Mouse (Mus musculus): ENCODE results near the gene Msi2.

Gene Msi2

DNA sequence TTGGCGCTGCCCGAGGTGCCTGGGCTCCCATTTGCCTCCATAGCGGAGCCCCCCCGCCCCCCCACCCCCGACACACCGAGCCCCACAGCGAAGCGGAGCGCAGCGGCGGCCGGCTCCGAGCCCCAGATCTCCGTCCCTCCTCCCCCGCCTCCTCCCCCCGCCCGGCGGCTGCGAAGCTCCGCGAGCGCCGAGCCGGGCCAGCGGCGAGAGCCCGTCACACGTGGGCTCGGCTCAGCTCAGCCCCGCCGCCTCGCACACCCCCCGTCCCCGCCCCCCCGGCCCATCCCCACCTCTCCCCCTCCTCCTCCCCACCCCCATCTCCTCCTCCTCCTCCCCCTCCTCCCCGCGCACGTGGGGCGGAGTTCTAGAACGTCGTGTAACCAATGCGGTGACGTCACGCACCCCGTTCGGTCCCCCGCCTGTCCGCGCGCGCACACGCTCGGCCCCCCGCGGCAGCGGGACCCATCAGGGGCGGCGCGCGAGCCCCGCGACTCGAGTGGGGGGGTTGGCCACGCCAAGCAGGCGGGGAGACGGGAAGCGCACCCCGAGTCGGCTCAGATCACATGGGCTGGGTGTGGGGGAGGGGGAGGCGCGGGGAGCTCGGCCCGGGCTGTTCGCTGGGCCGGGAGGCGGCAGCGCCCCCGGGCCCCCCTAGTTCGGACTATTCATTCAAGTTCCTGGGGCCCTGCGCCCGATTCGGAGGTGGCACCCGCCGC lies at the start of gene Msi2:
Msi2 (minus strand) TSS at position 464 of the 716 bp plus-strand sequence.
- DNase-seq = peak; percentile 97 to 98

DNA sequence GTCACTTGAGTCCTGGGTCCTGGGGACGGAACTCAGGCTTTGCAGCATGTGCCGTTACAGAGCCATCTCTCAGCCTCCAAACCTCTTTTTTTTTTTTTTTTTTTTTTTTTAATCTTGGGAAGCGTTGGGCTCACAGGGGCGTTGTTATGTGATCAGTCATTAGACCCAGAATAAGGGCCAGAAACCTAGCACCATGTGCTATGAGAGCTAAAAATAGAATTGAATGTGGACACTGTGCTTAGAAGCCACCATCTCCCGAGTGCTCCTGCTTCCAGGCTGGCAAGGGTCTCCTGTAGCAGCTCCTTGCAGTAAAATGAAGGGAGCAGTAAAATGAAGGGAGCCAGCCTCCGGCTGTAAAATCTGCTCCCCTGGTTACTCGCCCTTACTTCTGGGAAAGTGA lies 47.3 kb upstream of the Msi2 start:
- peak; percentile 18 to 30 for DNase-seq

DNA sequence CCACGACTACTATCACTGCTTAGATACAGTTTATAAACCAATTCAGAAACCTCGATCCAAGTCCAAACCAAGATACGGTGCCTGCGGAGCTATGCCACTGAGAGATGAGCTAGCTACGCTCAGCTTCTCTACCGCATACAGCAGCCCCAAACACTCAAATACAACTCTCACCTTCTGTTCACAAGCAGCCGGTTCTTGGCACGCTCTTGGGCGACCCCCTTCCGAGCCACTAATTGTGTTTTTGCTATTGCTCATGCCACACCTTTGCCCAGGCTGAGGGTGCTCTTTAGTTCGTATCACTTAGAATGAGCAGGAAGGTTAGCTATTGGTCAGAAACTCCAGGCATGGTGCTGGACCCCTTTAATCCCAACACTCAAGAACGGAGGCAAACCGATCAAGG lies 45.1 kb upstream of the Msi2 start:
- peak; percentile 57 to 68 for DNase-seq

DNA sequence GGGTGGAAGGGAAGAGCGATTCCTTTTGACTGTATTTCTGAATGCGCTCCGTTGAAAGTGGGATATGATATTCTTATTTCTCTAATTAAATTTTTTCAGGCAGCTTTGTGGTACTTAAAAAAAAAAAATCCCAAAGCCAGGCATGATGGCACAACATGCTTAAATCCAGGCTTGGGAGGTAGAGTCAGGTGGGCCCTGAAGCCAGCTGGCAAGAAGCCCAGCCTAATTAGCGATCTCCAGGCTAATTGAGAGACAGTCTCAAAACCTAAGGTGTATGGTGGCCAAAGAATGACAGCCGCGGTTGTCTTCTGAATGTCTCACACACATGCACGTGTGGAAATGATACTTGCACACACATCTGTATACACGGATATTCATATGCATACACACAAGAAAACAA lies 41.2 kb upstream of the Msi2 start:
- DNase-seq = peak; percentile 64 to 72

DNA sequence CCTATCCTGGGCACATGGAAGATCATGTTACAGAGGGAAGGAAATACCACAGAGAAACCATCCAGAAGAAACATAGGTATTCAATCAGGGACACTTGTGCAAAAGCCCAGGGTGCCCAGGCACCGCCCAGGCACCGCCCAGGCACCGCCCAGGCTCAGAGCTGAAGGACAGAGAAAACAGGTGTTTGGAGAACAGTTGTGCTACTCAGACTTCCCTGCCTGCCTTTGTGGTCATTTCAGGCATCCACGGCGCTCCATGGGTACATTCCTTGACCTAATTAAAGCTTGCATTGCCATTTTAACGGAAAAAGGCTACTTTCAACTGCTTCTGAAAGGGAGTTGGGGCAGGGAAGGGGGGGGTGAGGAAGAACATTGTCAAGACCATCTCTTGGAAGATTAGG lies 40.1 kb upstream of the Msi2 start:
- no peak for DNase-seq

DNA sequence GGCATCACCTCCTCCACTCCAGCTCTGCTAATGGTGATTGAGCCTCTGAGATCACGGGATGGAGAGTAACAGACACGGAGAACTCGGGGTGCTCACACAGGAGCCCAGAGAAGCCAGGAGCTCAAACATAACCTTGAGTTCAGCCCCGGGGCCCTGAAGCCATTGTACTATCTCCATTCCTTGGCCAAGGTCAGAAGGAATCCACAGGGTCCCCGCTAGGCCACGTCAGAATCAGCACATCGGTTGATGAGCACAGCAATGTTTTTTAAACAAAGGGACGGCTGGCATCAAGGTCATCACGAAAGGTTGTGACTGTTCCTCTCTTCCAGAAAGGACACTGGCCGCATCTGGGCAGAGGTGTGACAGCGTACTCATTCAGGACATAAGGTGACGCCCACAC lies 27.0 kb upstream of the Msi2 start:
- DNase-seq = no peak

DNA sequence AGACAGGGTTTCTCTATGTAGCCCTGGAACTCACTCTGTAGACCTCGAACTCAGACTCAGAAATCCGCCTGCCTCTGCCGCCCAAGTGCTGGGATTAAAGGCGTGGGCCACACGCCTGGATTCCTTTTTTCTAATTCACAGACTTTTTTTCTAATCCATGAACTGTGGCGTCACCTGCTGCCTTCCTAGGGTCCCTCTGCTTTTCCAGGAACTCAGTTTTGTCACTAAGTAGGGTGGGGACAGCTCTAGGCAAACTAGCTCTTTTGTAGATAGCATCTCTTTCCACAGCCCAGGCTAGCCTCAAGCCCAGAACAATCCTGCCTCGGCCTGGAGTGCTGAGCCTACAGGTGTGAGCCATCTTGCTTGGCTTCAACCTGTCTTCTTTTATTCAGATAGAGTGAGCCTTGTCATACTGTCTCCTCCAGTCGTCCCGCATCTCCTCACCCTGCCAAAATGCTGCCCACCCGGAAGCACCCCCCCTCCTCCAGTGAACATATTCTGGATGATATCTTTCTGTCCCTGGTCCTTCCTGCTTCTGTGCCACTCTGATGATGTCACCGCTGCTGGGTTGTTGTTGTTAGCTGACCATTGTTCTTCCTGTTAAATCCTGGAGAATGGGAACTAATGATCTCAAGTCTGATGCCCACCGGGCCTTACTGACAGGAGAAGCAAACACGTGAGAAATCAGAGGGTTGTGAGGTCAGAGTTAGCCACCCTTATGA lies 21.4 kb upstream of the Msi2 start:
- DNase-seq = no peak

DNA sequence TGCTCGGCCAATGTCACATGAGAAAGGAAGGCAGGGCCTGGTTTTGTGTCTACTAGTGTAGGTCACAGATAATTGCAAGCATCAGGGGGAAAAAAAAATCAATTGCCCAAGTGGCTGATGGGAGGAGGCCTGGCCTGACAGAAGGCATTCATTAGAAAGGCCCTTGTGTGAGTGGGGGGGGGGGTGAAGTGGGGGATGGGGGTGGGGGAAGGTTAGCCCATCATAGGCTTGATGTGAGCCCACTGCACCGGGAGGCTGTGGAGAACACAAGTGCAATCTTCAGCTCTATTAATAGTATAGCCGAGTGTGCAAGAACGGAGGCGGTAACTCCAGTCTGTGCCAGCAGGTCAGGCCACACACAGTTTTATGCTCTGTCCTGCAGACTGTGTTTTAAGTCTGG lies 11.1 kb upstream of the Msi2 start:
- no peak for DNase-seq

DNA sequence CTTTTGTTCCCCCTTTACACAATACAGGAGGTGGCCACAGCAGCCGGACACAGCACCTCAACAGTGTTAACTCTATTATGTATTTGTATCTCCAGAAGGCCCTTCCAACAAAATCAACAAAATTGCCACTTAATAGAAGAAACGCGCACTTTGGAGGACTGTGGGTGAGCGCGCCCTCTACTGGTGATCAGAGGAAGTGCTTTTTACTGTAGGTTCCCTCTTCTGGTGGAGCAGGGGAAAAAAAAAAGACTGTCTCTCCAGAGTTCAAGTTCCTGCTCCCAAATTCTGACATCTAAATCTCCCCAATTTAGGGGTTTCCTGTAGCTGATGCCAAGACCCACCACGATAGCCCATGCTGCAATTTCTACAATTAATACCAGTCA lies 10.2 kb upstream of the Msi2 start:
- DNase-seq = peak; percentile 89 to 90

DNA sequence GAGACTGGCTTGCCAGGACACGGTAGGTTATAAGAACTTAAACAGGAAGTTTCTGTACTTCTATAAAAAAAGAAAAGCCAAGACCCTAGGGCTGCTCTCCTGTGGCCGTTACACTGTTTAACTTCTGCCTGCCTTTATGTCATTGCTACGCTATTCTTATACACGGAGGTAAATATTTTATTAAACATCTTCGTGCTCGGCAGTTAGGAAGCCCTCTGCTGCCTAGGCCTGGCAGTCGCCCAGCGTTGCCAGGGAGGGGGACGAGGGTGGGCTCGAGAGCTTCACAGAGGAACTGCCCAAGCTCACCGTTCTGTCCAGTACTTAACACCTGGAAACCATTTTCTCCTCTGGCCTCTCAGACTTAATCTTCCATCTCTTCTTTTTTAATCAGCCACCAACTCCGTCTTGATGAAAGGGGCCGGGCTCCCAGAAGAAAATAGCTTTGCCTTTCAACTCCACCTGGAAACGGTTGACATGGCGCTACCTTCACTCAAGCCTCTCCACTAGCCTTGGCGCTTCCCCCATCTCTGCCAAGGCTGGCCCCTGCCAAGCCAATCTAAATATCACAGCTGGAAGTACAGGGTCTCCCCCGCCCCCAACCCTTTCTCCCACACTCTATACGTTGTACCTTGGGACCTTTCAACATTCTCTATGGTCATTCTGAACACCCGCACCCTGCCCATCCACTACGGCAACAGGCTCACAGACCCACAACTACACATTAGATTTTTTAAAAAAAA lies 9.6 kb upstream of the Msi2 start:
- peak; percentile 44 to 45 for DNase-seq

DNA sequence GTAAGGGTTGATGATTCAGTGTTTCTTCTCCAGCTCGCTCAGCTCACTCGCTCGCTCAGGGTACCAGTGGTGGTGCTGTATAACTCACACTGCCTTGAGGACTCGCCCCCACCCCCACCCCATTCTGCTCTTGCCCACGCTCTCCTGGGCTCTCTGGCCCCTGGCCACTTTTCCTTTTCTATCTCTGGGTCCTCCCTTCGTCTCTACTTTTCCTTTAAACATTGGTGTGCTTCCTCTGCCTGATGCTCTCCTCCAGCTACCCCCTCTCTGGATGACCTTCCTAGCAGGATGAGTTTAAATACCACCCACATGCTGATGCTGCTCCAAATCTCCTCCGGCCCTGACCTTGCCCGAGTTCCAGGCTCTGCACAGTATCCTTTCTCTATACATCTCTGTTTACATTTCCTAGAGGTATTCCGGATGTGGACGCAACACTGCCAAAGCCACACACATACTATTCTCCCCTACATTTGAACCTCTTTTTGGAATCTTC lies 2.9 kb upstream of the Msi2 start:
- DNase-seq = no peak

DNA sequence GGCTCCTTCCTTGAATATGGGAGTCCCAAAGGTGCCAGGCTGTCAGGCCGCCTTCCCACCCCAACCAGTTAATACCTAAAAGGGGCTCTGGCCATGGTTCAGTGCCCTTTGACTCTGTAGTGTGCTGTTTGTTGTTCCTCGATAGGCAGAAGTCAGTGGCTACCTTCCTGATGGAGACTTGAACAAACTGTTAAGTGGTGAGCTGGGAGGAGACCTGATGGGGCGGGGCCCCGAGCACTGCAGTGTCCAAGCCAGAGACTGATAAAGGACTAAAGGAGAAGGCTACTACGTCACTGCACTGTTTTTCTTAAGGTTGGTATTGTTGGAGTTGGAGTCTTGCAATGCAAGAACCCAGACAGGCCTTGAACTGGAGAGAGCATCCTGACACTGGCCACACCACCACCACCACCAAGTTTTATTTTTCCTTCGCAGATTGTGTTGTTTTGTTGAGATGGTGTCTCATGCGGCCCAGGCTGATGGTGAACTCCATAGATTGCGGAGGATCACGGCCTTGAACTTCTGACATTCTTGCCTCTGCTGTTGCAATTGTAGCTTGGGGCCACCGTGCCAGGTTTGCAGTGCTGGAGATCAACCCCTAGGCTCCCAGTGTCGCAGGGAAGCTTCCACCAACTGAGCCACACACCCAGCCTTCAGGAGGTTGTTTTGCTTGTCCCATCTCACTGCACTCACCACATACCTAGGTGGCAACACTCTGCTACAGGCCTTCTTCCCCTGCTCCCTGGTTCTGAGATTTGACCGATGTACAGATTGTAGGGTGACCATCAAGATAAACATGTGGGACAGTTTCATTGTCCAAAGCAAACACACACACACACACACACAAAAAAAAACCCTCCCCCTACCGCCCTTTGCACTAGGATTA lies 2.2 kb upstream of the Msi2 start:
- no peak for DNase-seq

DNA sequence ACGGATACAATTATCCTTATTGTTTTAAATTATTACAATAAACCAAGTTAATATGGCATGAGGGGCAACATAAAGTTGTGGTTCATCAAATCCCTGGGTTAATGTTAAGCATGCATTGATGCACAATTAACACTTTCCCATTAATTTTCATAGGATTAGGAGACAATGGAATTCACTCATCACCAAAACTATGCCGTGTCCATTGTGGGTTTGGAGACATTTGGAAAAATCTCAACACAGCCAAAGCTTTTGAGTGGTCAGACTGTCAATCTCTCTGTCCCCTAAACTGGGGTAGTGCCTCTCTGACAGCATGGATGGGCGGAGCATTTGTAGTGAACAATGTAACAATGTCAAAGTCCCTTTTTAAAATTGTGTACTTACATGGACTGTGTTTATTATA lies 1.3 kb upstream of the Msi2 start:
- no peak for DNase-seq

DNA sequence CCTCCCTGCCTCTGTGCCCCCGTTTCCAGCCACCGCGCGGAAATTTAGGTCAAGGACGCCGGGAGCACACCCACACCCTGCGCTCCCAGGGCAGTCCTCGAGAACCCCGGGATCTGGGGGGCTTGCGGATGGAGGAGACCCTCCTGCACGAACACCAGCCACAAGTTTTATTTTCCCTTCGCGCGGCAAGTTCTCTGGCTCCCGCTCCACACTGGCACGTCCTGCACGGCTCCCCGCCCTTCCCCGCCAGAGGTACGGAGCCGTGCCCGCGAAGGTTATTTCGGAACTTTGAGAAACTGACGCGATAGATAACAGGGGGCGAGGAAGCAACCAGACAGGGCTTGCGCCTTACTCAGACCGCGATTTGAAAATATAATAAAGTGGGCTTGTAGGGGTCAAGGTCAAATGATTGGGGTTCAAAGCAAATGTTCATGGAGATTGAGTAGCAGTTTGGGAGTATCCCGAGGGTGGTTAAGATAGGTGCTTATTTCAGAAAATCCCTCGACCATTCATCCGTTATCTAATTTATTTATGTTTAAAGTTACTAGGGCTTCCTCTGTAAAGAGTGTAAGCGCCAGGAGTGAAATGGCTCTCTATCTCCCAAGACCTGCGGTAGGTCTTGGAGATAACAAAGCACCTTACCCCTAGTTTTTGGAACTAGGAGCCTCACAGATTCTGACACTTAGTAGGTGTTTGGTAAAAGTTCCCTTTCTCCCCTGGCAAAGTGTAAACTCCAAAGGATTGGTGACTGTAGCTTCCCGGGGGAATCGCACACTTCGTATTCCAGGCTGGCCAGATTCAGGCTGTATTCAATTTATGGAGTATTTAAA lies 668 bp upstream of the Msi2 start:
- peak in 1 of 2 experiments; percentile 69 for DNase-seq

DNA sequence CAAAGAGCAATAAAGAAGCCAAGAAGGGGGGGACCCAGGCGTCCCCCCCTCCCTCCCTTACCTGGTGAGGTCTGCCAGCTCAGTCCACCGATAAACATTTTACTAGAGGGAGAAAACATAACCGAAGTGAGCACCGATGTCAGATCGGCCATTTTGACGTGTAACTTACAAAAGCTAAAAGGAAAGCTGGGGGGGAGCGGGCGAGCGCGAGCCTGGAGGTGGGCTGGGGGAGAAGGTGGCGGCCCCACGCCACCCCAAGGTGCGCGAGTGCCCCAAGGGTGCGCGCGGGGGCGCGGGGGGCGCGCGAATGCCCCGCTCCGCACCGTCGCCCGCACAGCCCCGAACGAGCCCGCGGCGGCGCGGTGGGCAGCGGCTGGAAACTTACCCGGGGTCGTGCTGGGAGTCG lies 666 bp downstream of the Msi2 start:
- DNase-seq = no peak

DNA sequence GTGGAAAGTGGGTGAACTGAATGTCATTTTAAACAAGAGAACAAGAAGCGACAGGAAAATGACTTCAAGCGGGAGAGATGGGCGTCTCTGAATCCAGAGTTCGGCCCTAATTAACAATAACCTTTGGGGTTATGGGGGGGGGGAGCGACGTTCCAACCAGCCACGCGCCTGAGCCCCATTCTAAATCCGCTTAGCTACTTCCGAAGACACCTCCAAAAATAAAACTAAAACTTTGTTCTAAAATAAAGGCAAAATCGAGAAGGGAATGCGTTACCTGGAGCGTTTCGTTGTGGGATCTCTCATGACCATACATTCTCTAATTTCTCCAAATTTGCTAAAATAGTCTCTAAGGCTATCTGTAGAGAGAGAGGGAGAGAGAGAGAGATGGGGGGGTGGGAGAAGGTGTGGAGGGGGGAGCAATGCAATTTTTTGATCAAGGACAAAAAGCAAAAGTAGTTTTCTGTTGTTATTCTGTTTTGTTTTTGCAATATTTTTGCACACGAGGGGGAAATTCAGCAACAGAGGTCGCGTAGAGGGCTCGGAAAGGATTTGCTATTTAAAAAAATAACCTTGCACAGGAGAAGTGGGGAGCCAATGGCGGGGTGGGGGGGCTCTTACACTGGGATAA lies 1.2 kb downstream of the Msi2 start:
- DNase-seq = peak in 1 of 2 experiments; percentile 45

DNA sequence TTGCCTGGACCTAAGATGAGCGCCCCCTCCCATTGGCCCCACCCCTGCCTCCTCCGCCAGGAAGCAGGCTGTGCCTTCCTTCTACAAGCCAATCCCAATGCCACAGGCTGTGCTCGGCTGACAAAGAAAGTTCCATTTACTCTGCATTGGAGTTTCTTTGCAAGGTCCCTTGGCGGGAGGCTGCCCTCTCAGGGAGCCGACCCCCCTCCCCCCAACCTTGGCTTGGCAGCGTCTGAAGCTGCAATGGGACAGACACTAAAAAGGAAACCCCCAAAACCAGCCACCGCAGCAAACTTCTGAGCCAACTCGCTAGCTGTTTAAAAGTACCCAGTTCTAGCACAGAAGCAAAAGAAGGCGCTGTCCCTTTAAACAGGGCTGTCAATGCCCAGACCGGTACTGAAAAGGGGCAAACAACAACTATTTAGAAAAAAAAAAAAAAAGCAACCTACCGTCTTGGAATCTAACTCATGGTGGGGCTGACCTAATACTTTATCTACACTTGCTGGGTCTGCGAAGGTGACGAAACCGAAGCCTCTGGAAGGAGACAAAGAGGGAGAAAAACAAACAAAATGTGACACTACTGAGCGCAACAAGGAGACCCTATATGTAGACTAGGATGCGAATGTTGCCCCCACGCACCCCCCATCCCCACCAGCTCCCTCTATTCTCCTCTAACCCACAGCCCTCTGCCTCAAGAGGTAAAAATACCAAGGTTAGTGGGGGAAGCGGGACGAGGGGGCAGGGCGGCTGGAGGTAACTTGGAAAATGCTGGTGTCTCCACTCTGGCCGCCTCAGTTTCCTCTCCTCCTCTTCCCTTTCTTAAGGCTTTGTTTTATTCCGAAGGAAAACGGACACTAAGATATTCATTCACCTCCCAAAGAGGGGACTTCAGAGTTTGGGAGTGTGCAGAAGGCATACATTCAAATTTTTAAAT lies 2.0 kb downstream of the Msi2 start:
- DNase-seq = peak; percentile 51 to 72

DNA sequence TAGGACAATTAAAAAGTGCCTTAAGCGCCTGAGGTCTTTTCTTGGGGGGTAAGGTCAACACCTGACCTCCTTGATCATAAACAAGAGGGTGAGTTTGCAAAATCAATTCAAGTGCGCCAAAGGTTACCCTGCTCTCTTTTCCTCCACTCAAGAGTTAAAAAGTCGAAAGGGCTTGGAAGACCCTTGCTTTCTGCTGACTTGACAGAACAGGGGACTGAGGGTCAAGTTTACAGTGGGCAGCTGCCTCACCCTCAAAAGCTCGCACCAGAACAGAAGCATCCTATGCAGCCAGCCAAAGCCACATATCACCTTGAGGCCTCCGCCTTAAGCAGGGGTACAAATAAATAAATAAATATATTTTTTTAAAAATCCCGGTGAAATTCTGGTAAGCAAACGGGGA lies 3.0 kb downstream of the Msi2 start:
- no peak for DNase-seq

DNA sequence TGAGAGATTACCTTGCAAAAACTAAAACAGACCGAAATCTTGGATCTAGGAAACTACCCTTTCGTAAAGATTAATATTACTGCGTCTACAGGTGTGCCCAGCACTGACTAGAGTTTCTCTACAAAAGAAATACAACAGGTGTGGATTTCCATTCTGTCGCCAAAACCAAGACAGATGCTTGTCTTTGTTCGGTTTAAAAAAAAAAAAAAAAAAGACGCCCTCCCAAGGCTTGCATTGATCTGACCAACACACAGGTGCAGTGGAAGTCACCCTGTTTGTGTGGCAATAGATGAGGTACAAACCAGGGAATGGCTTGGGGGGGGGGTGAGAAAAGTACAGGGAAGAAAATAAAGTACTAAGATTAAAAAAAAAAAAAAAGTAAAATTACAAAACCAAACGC lies 4.2 kb downstream of the Msi2 start:
- no peak for DNase-seq

DNA sequence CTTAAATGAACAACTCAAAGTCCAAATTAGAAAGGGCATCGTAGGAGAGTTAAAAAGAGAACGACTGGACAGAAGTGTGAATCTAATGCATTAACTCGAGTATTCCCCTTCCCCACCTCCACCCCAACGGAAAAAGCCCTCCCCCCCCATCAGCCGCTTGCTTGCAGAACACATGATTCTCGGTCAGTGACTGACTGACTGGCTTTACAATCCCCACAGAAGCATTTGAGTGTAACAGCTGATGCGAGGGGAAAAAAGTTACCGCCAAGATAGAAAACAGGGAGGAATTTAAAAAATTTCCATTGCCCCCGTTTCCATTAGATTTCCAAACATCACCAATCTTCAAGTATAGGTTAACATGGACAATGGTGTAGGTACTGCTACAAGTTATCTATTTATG lies 4.8 kb downstream of the Msi2 start:
- DNase-seq = no peak
